Mouse (Mus musculus) monocyte, adult 5-6 weeks (primary cell): ENCODE measurements around the gene Klk11. TPM values are rescaled to one million over a fixed set of nuclear protein-coding genes. Genes with fewer than 3 reads are reported as not detected.

ENCODE experiments used
- ATAC-seq: fragments of 153-309, 156-312 bp; replicated peaks from 2 replicates; pipeline ENCODE4 v1.8.0; 2017; ENCODE audit warnings: mild to moderate bottlenecking; ENCODE audit not compliant: low TSS enrichment, insufficient number of reproducible peaks, severe bottlenecking, poor library complexity, low FRiP score
- total RNA-seq: library from RNA; stranded (forward); fragments of 200-1000, 200-491, 200-594 nt; gene quantifications from 3 replicates; pipeline ENCODE4 v1.2.3, GENCODE M21; 2017

Klk11 gene
- total RNA-seq, result not detected in 3 replicates

- no peak for ATAC-seq
Measured at GRCm38 (mm10) chr7:43774364-43774763, at the start of gene Klk11. Gene Klk11 (plus strand): TSS chr7:43774604.

DNA sequence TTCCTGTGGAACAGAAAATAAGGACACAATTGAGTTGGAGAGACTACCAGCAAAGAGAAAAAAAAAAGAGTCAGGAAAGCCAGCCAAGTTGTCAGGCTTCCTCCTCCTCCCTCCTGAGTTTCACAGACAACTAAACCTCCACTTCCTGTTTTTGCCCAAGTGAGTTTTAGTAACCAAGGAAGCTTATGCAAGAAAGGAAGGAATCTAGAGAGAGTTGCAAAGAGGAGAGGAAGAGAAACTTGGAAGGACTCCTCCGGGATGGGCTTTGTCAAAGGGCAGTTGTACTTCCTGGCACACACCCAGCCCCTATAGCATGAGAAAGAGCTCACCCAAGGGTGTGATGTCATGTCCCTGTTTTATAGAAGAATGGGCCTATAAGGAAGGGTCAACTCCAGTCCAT is 26.6 kb upstream of the Klk11 start:
- peak; percentile 63 for ATAC-seq

DNA sequence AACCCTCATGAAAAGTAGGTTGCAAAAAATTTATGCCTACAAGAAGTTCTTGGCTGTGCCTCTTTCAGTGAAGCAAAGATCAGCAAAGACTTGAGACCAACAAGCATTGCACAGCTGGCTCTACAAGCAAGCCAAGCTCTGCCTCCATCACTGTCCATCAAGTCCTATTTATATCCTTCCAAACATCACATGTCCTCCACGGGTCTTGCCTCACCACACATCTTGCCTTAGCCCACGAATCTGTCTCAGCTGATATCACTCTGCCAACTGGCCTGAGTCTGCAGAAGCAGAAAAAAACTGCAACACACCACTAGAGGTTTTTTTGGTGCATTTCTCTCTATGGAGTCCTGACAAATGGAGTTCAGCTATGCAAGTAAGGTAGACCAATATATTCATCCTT is 21.6 kb upstream of the Klk11 start:
- no peak for ATAC-seq

GRCm38 (mm10) chr7:43766484-43766883 is 7.9 kb upstream of the Klk11 start:
- ATAC-seq, result no peak

DNA sequence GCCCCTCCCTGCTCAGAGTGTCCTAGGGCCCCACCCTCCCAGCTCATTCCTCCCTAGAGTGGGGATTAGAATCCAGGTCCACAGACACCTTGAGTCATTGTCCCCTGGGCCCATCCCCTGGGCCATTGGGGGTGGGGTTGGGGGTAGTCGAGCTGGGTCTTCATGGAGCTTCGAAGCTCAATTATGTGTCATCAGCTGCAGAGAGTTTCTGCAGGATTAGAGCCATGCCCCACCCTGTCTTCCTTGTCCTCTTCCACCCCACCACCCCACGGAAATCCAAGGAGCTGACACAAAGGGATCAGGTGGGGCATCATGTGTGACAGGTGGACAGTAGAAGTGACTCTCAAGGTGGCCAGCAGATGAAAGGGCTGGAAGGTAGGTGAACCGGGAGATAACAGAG is 5.8 kb upstream of the Klk11 start, which contains the start of gene Klk12:
TSS of gene Klk12 (plus strand) at position 301 of the 400 bp plus-strand sequence.
- no peak for ATAC-seq

- ATAC-seq, result no peak
Measured at GRCm38 (mm10) chr7:43769636-43770035, 4.8 kb upstream of the Klk11 start.

- ATAC-seq, result no peak
Measured at GRCm38 (mm10) chr7:43770701-43771100, 3.7 kb upstream of the Klk11 start.

- no peak for ATAC-seq
Measured at GRCm38 (mm10) chr7:43771916-43772315, 2.5 kb upstream of the Klk11 start.

- ATAC-seq, result no peak
Measured at GRCm38 (mm10) chr7:43772901-43773300, 1.5 kb upstream of the Klk11 start.

DNA sequence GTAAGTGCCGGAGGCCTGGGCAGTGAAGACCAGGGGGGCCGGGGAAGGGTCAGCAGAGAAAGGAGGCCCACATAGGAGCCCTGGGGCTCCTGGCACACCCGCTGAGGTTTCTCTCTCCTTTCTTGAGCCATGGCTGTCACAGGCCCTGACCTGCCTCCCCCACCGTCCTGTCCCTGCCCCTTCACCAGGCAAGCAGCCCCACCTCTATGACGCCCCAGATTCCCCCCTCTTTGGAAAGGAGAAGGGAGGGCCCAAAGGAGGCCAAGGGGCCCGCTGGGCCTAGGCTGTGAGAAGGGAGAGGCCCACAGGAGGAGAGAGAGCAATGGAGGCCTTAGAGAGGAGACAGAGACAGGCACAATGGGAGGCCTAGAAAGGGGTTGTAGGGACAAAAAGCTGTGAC is 398 bp downstream of the Klk11 start:
- ATAC-seq, result no peak

DNA sequence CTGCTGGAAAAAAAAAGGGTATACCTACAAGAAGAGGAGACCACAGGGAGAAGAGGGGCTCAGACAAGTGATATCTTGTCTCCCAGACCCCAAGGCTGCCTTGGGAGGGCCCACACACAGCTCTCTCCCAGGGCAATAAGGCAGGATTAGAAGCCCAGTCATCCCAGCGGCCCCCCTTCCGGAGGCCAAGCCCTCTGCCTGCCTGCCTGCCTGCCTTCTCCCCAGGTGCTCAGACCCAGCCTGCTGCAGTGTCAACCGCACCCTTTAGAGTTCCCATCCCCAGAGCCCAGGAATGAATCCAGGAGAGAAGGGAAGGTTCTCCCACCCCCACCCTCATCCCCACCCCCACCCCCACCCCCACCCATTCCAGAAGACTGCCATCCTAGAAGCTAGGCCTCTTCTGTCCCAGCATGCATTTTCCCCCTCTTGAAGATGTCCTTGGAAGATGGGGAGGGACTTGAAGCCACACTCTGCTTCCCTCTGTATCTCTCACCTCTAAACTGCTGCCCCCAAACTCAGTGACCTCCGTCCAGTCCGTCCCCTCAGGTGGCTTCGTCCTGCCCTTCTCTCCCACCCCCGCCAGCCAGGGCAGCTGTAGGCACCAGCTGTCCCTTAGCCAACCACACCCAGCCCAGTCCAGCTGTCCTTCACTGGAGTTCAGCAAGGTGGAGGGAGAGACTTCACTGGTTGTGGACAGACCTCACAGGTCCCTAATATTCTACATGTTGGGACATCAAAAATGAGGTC is 1.1 kb downstream of the Klk11 start:
- ATAC-seq, result no peak

GRCm38 (mm10) chr7:43776506-43776905 is 2.1 kb downstream of the Klk11 start:
- ATAC-seq, result no peak

- no peak for ATAC-seq
Measured at GRCm38 (mm10) chr7:43777423-43777822, 3.0 kb downstream of the Klk11 start.

- no peak for ATAC-seq
Measured at GRCm38 (mm10) chr7:43778176-43778970, 4.0 kb downstream of the Klk11 start.

- ATAC-seq, result no peak
Measured at GRCm38 (mm10) chr7:43780241-43780640, 5.8 kb downstream of the Klk11 start.

GRCm38 (mm10) chr7:43780746-43781145 is 6.3 kb downstream of the Klk11 start, which contains the start of gene Klk10:
Gene Klk10 (plus strand): TSS chr7:43781035.
- no peak for ATAC-seq

- no peak for ATAC-seq
Measured at GRCm38 (mm10) chr7:43781541-43781940, 7.1 kb downstream of the Klk11 start.

GRCm38 (mm10) chr7:43782275-43783265 is 8.2 kb downstream of the Klk11 start:
- ATAC-seq, result peak; percentile 69; the same call in 1 of the 2 replicates

DNA sequence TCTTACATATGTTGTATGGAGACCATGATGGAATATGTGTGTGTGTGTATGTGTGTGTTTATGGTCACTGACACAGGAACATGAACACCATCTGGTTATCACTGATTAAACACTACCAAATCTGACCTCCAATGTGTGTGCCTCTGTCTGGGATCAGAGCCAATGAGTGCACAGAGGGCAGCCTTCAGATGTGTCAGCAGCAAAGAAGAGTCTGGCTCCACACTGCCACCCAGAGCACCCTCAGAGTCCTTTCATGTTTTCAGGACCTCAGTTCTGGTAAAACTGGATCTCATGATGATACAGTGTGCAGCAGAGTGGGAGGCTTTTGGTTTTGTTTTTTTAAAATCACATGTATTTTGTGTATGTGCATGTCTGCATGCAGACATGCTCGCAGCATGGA is 10.9 kb downstream of the Klk11 start:
- ATAC-seq, result no peak
